Mouse (Mus musculus) cerebellum, adult 2 months (tissue): ENCODE measurements around the gene Magi2. TPM values are rescaled to one million over a fixed set of nuclear protein-coding genes. Genes with fewer than 3 reads are reported as not detected.
A peak's percentile ranks its signal among the peaks of the same experiment; 100 is the strongest.

ENCODE experiments used
- DNase-seq, 2 experiments: peaks; one replicate each; pipeline ENCODE4 v3.0.0; 2021
- H3K27ac ChIP-seq: fragments of 200-500 bp; 2 replicates; pipeline ENCODE4 v1.5.1; 2012; ENCODE audit warnings: low read length, control low read depth, inconsistent platforms; ENCODE audit not compliant: insufficient read depth
- H3K27me3 ChIP-seq: fragments of 200-500 bp; 2 replicates; pipeline ENCODE4 v1.6.1; 2012; ENCODE audit warnings: inconsistent platforms, mild to moderate bottlenecking, low read length, moderate library complexity; ENCODE audit not compliant: control insufficient read depth, insufficient read depth
- H3K4me1 ChIP-seq: fragments of 200-500 bp; 2 replicates; pipeline ENCODE4 v1.6.1; 2011; ENCODE audit warnings: low read length; ENCODE audit not compliant: control insufficient read depth, insufficient read depth
- H3K4me3 ChIP-seq: fragments of 200-500 bp; replicated peaks from 2 replicates; pipeline ENCODE3; 2011; ENCODE audit warnings: mild to moderate bottlenecking, low read depth, low read length, control low read depth; ENCODE audit not compliant: insufficient read depth
- CTCF ChIP-seq: fragments of 200-500 bp; IDR thresholded peaks from 2 replicates; pipeline ENCODE4 v1.5.1; 2011; ENCODE audit warnings: low read depth, mild to moderate bottlenecking, control low read depth, low read length, moderate library complexity, borderline replicate concordance; ENCODE audit not compliant: insufficient read depth
- POLR2A ChIP-seq: fragments of 200-500 bp; IDR thresholded peaks from 2 replicates; pipeline ENCODE4 v1.6.1; 2011; ENCODE audit warnings: low read length, control low read depth, borderline replicate concordance; ENCODE audit not compliant: insufficient read depth
- WGBS: fragments of 180-500 bp; shearing (Covaris S2); methylation state at CpG from one replicate; pipeline ENCODE4 v1.1.7; 2018; 5-methylcytosine and 5-hydroxymethylcytosine counted together
- polyA plus RNA-seq: library from polyadenylated mRNA; depleted of rRNA; stranded (reverse); fragments of >200 nt; gene quantifications from 2 replicates; pipeline ENCODE4 v1.2.3, GENCODE M21; 2012

Gene Magi2
- polyA plus RNA-seq, 1 experiment: 30.1 TPM

DNA sequence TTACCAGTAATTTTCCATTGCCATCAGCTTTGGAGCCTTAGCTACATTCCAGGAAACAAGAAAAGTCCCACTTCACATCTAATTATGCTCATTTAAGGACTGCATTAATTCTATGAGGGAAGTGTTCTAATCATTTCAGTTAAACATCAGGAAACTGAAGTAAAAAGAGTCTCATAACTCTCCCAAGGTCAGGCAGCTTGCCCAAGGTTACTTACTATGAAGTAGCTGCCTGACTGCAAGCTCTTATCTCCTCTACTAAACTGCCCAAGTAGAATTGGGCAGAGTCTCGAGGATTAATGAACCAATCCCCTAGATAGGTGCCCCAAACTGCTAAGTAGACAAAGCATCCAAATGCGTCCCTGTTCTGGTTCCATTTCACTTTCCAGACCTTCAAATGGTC lies 19.6 kb downstream of the Magi2 start:
- WGBS: 72% methylated on average over 2 of the region's 2 CpGs
- TF ChIP-seq POLR2A: no peak
- no peak for TF ChIP-seq CTCF
- H3K27ac ChIP-seq: no peak overlapping the region
- no peak for DNase-seq
- no peaks in the 10 kb centered on the region for H3K27me3 ChIP-seq
- H3K4me3 ChIP-seq: no peak overlapping the region
- H3K4me1 ChIP-seq: no peaks in the 10 kb centered on the region

- no peak for TF ChIP-seq POLR2A
- no peak for TF ChIP-seq CTCF
- no peaks in the 10 kb centered on the region for H3K4me1 ChIP-seq
- H3K27me3 ChIP-seq: no peaks in the 10 kb centered on the region
- no peak overlapping the region for H3K4me3 ChIP-seq
- H3K27ac ChIP-seq: no peak overlapping the region
- no peak for DNase-seq
- WGBS: 72% methylated on average over 3 of the region's 3 CpGs
Observed at GRCm38 (mm10) chr5:19247266-19247665, 20.4 kb downstream of the Magi2 start.

DNA sequence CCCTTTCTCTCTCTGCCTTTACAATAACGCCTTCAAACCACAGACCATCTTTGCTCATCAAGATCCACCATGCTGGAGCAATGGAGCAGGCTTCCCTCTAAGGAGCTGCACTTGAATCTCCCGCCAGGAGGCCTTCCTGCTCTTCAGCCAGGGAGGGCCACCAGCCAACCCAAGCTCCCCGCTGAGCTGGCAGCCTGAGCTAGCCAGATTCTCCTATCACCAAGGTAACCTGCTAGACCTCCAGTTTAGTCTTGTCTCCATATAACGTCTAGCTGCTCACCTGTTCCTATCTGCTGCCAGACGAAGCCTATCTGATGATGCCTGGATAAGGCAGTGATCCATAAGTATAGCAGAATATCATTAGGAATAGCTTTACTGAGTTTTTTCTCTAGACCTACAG lies 36.0 kb downstream of the Magi2 start:
- no peaks in the 10 kb centered on the region for H3K27me3 ChIP-seq
- no peak overlapping the region for H3K4me3 ChIP-seq
- 12% methylated on average over 5 of the region's 5 CpGs for WGBS
- no peak overlapping the region; the same call in 1 of the 2 replicates for H3K27ac ChIP-seq
- DNase-seq: peak; percentile 85 to 89
- H3K4me1 ChIP-seq: peaks cover 9% of the 10 kb centered on the region; the same call in 1 of the 2 replicates
- TF ChIP-seq POLR2A (no peak), CTCF (peak; percentile 22; the same call in 1 of the 2 replicates)

GRCm38 (mm10) chr5:19264627-19265026 lies 37.8 kb downstream of the Magi2 start:
- Histone ChIP-seq H3K4me3 (no peak overlapping the region), H3K27me3 (no peaks in the 10 kb centered on the region), H3K27ac (no peak overlapping the region), H3K4me1 (peaks cover 9% of the 10 kb centered on the region; the same call in 1 of the 2 replicates)
- 91% methylated on average over 2 of the region's 2 CpGs for WGBS
- TF ChIP-seq CTCF (peak; percentile 51; the same call in 1 of the 2 replicates), POLR2A (no peak)
- peak in 1 of 2 experiments; percentile 19 for DNase-seq

- 87% methylated on average over 3 of the region's 3 CpGs for WGBS
- TF ChIP-seq CTCF (no peak), POLR2A (no peak)
Observed at GRCm38 (mm10) chr5:19292581-19292980, 65.7 kb downstream of the Magi2 start.

GRCm38 (mm10) chr5:19306656-19307055 lies 79.8 kb downstream of the Magi2 start:
- Histone ChIP-seq H3K4me3 (no peak overlapping the region), H3K27me3 (no peaks in the 10 kb centered on the region), H3K27ac (no peak overlapping the region), H3K4me1 (0 out of 2 replicates have a peak, but pooled peaks cover 3% of the 10 kb centered on the region)
- TF ChIP-seq CTCF: no peak
- TF ChIP-seq POLR2A: no peak
- 36% methylated on average over 6 of the region's 6 CpGs for WGBS
- DNase-seq: peak in 1 of 2 experiments; percentile 59

More at GRCm38 (mm10) chr5:19292581-19292980, 65.7 kb downstream of the Magi2 start:
- Histone ChIP-seq H3K4me1 (no peaks in the 10 kb centered on the region), H3K27ac (no peak overlapping the region), H3K27me3 (no peaks in the 10 kb centered on the region), H3K4me3 (no peak overlapping the region)
- DNase-seq: no peak

- WGBS: 92% methylated on average over 1 of the region's 1 CpGs
- TF ChIP-seq POLR2A: no peak
- no peak for TF ChIP-seq CTCF
- no peak overlapping the region for H3K27ac ChIP-seq
- no peaks in the 10 kb centered on the region for H3K27me3 ChIP-seq
- H3K4me1 ChIP-seq: 0 out of 2 replicates have a peak, but pooled peaks cover 3% of the 10 kb centered on the region
- DNase-seq: no peak
- no peak overlapping the region for H3K4me3 ChIP-seq
Observed at GRCm38 (mm10) chr5:19309870-19310269, 83.0 kb downstream of the Magi2 start.

DNA sequence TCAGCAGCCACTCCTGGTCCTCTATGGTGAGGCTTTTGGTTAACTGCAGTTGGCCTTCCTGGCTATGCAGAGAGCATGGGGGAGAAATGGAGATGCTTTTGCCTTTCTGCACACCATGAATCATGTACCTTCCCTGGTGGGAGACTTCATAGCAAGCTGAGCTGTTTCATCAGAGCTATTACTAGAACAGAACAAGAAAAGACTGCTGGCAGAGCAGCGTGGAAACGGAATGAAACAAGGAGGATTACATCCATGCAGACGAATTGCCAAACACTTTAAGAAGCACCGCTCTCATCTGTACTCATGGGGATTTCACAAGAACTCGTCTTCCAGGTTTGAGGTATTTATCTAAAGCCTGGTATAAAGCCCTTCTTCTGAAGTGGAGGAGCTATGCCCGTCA lies 95.7 kb downstream of the Magi2 start:
- TF ChIP-seq CTCF (no peak), POLR2A (no peak)
- 44% methylated on average over 6 of the region's 6 CpGs for WGBS
- no peak for DNase-seq
- Histone ChIP-seq H3K27me3 (no peaks in the 10 kb centered on the region), H3K4me1 (no peaks in the 10 kb centered on the region), H3K27ac (no peak overlapping the region), H3K4me3 (no peak overlapping the region)

DNA sequence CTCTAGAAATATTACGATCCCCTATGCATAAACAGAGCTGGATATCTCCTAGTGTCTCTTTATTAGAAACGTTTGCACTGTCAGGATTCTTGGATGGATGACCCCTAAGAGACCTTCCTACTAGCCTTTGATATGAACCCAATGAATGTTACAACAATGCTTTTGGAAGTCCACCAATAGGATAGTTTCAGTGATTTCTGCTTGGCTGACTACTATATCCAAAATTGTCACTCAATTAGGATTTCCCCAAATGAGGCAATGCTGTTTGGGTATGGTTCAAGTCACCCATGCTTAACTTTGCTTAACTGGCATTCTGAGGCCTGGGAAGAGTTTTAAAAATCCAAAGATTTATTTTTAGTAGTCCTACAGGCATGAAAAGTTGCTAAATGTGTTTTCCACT lies 110.7 kb downstream of the Magi2 start:
- Histone ChIP-seq H3K27me3 (no peaks in the 10 kb centered on the region), H3K4me1 (no peaks in the 10 kb centered on the region), H3K4me3 (no peak overlapping the region), H3K27ac (no peak overlapping the region)
- 58% methylated on average over 2 of the region's 2 CpGs for WGBS
- TF ChIP-seq POLR2A: no peak
- TF ChIP-seq CTCF: no peak
- no peak for DNase-seq
